Mouse (Mus musculus): ENCODE data around the gene Msx2.

GRCm38 (mm10) chr13:53473991-53474390, 1.1 kb upstream of the Msx2 start:
- TF ChIP-seq POLR2A (IDR thresholded peaks at IDR 0.05; ENCODE audit: extremely low read depth, insufficient read depth, low read length): no peak
- TF ChIP-seq CTCF (IDR thresholded peaks at IDR 0.05; ENCODE audit: extremely low read depth, insufficient read depth, low read length): no peak
